Mouse (Mus musculus) lung, embryonic 14.5 days (tissue): ENCODE measurements around the gene Slc11a1. TPM values are rescaled to one million over a fixed set of nuclear protein-coding genes. Genes with fewer than 3 reads are reported as not detected.
A peak's percentile ranks its signal among the peaks of the same experiment; 100 is the strongest.

Experiments
- ATAC-seq: fragments of 200-750 bp; cut with Nextera tagmentation; 2 replicates; pipeline ENCODE4 v1.8.0; 2017; ENCODE audit warnings: mild to moderate bottlenecking, moderate TSS enrichment, moderate library complexity; ENCODE audit not compliant: insufficient read depth
- DNase-seq: peaks from one replicate; pipeline ENCODE4 v3.0.0-alpha.2; 2015
- H3K27ac ChIP-seq: fragments of 300-500 bp; sonication (generic); 2 replicates; pipeline ENCODE4 v1.5.1; 2014; ENCODE audit warnings: low read depth, mild to moderate bottlenecking, moderate library complexity
- H3K27me3 ChIP-seq: fragments of 300-500 bp; sonication (generic); 2 replicates; pipeline ENCODE4 v1.6.1; 2014; ENCODE audit warnings: low read length, control low read depth; ENCODE audit not compliant: insufficient read depth
- H3K36me3 ChIP-seq: fragments of 300-500 bp; sonication (generic); 2 replicates; pipeline ENCODE4 v1.6.1; 2014; ENCODE audit warnings: control low read depth; ENCODE audit not compliant: insufficient read depth
- H3K4me1 ChIP-seq: fragments of 300-500 bp; sonication (generic); 2 replicates; pipeline ENCODE4 v1.6.1; 2014; ENCODE audit warnings: antibody characterized with exemption, control low read depth; ENCODE audit not compliant: insufficient read depth
- H3K4me2 ChIP-seq: fragments of 300-500 bp; sonication (generic); 2 replicates; pipeline ENCODE4 v1.6.1; 2014; ENCODE audit warnings: mild to moderate bottlenecking
- H3K4me3 ChIP-seq: fragments of 300-500 bp; sonication (generic); 2 replicates; pipeline ENCODE4 v1.5.1; 2014; ENCODE audit warnings: low read depth, low read length
- H3K9ac ChIP-seq: fragments of 300-500 bp; sonication (generic); 2 replicates; pipeline ENCODE4 v1.6.1; 2014
- H3K9me3 ChIP-seq: fragments of 300-500 bp; sonication (generic); 2 replicates; pipeline ENCODE4 v1.6.1; 2016; ENCODE audit warnings: low read depth, low read length, control low read depth
- CTCF ChIP-seq: IDR thresholded peaks from 2 replicates; pipeline ENCODE4 v1.5.1; 2016; ENCODE audit warnings: antibody characterized with exemption, low read depth
- WGBS: fragments of 180-500 bp; shearing (Covaris S2); extraction: QIAGEN DNeasy Blood & Tissue Kit; methylation state at CpG from one replicate; pipeline ENCODE4 v1.1.7; 2014; 5-methylcytosine and 5-hydroxymethylcytosine counted together
- polyA plus RNA-seq: library from polyadenylated mRNA; unstranded; fragments of >200 nt; fragmentation: Nextera tagmentation; extraction: Ambion mirVana; gene quantifications from 2 replicates; pipeline ENCODE4 v1.2.1, GENCODE M21; 2014

The Slc11a1 gene
- polyA plus RNA-seq, 1 experiment from 2014 or later = 3.5 TPM

GRCm38 (mm10) chr1:74411753-74412325 is 36.8 kb downstream of the Slc11a1 start:
- Histone ChIP-seq H3K36me3 (no peaks in the 10 kb centered on the region), H3K9me3 (no peaks in the 10 kb centered on the region), H3K4me1 (no peaks in the 10 kb centered on the region), H3K4me3 (no peak overlapping the region), H3K27ac (no peak overlapping the region), H3K27me3 (no peaks in the 10 kb centered on the region), H3K9ac (no peak overlapping the region), H3K4me2 (no peak overlapping the region)
- WGBS = 45% methylated on average over 2 of the region's 2 CpGs
- no peak for DNase-seq
- no peak for ATAC-seq
- no peak for TF ChIP-seq CTCF

GRCm38 (mm10) chr1:74412711-74413110 is 37.7 kb downstream of the Slc11a1 start:
- 68% methylated on average over 8 of the region's 8 CpGs for WGBS

GRCm38 (mm10) chr1:74415143-74415542 is 40.1 kb downstream of the Slc11a1 start:
- WGBS = 37% methylated on average over 4 of the region's 4 CpGs
- no peak for TF ChIP-seq CTCF
- Histone ChIP-seq H3K27me3 (no peaks in the 10 kb centered on the region), H3K9ac (no peak overlapping the region), H3K4me1 (no peaks in the 10 kb centered on the region), H3K9me3 (no peaks in the 10 kb centered on the region), H3K4me2 (no peak overlapping the region), H3K27ac (no peak overlapping the region), H3K36me3 (no peaks in the 10 kb centered on the region), H3K4me3 (no peak overlapping the region)
- DNase-seq = peak; percentile 23
- no peak for ATAC-seq

More at GRCm38 (mm10) chr1:74412711-74413110, 37.7 kb downstream of the Slc11a1 start:
- Histone ChIP-seq H3K9me3 (no peaks in the 10 kb centered on the region), H3K4me1 (no peaks in the 10 kb centered on the region), H3K4me2 (no peak overlapping the region), H3K4me3 (no peak overlapping the region), H3K36me3 (no peaks in the 10 kb centered on the region), H3K9ac (no peak overlapping the region), H3K27me3 (no peaks in the 10 kb centered on the region), H3K27ac (no peak overlapping the region)
- no peak for DNase-seq
- TF ChIP-seq CTCF = no peak
- ATAC-seq = no peak

- H3K27ac ChIP-seq = no peak overlapping the region
- no peak overlapping the region for H3K4me3 ChIP-seq
- H3K36me3 ChIP-seq = no peaks in the 10 kb centered on the region
- no peak overlapping the region for H3K9ac ChIP-seq
- no peaks in the 10 kb centered on the region for H3K9me3 ChIP-seq
- DNase-seq (no peak), ATAC-seq (no peak)
- 72% methylated on average over 17 of the region's 17 CpGs for WGBS
- H3K4me1 ChIP-seq = no peaks in the 10 kb centered on the region
- H3K27me3 ChIP-seq = no peaks in the 10 kb centered on the region
- no peak overlapping the region for H3K4me2 ChIP-seq
- no peak for TF ChIP-seq CTCF
Measured at GRCm38 (mm10) chr1:74418747-74419439, 43.9 kb downstream of the Slc11a1 start.

- Histone ChIP-seq H3K4me2 (no peak overlapping the region), H3K36me3 (no peaks in the 10 kb centered on the region), H3K4me3 (no peak overlapping the region), H3K27ac (no peak overlapping the region), H3K9ac (no peak overlapping the region), H3K4me1 (no peaks in the 10 kb centered on the region), H3K9me3 (no peaks in the 10 kb centered on the region), H3K27me3 (no peaks in the 10 kb centered on the region)
- 35% methylated on average over 9 of the region's 9 CpGs for WGBS
- ATAC-seq (no peak), DNase-seq (no peak)
- TF ChIP-seq CTCF = no peak
Measured at GRCm38 (mm10) chr1:74419440-74419794, 44.4 kb downstream of the Slc11a1 start.

GRCm38 (mm10) chr1:74423147-74423546 is 48.2 kb downstream of the Slc11a1 start:
- TF ChIP-seq CTCF = no peak
- Histone ChIP-seq H3K9ac (no peak overlapping the region), H3K4me2 (no peak overlapping the region), H3K4me1 (no peaks in the 10 kb centered on the region), H3K36me3 (no peaks in the 10 kb centered on the region), H3K27ac (no peak overlapping the region; the same call in 1 of the 2 replicates), H3K27me3 (no peaks in the 10 kb centered on the region), H3K4me3 (no peak overlapping the region), H3K9me3 (no peaks in the 10 kb centered on the region)
- ATAC-seq (no peak), DNase-seq (peak; percentile 17)
- WGBS = 17% methylated on average over 8 of the region's 8 CpGs

- WGBS = 65% methylated on average over 7 of the region's 7 CpGs
- Histone ChIP-seq H3K4me3 (no peak overlapping the region), H3K36me3 (no peaks in the 10 kb centered on the region), H3K4me1 (no peaks in the 10 kb centered on the region), H3K4me2 (no peak overlapping the region), H3K9me3 (no peaks in the 10 kb centered on the region), H3K27ac (no peak overlapping the region), H3K9ac (no peak overlapping the region), H3K27me3 (no peaks in the 10 kb centered on the region)
- ATAC-seq (no peak), DNase-seq (no peak)
- TF ChIP-seq CTCF = no peak
Measured at GRCm38 (mm10) chr1:74425845-74426244, 50.9 kb downstream of the Slc11a1 start.
